8 mouse cellular contexts compared by ENCODE assay signal in the genomic region with DNA sequence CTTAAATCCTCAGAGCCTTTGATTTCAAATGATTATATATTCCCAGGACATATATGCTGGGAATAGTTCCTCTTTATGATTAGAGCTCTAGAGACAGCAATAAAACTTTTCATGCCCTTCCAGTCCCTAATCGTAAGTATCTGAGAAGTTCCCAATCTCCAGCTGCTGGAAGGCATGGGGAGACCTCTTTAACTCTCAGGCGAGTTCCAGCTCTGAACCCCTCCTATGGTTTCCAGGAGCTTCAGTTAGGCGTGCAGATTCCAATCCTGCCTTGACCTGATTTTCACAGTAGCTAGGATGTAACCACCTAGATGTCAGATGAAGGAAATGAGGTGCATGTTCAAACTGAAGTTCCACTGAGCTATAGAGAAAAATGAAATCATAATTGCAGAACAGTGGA. TPM values are rescaled to one million over a fixed set of nuclear protein-coding genes. Genes with fewer than 3 reads are reported as not detected.
A peak's percentile ranks its signal among the peaks of the same experiment; 100 is the strongest.
DNase-seq lines count a peak whose midpoint lies in the region; ATAC-seq and TF ChIP-seq lines count a peak whose summit lies in the region.

No protein-coding gene starts in this region.

- H3K4me3 ChIP-seq in kidney, embryonic 14.5 days (ENCODE audit: low read length): peak overlapping the region; percentile 59
- peak overlapping the region; percentile 97 for H3K4me3 ChIP-seq in bone marrow, adult 2 months (replicated peaks; ENCODE audit: control insufficient read depth, low read depth, low read length)
- H3K4me3 ChIP-seq in hindbrain, embryonic 12.5 days: peak overlapping the region; percentile 63
- peak overlapping the region; percentile 60 for H3K4me3 ChIP-seq in midbrain, embryonic 14.5 days (replicated peaks; ENCODE audit: low read depth, low read length)

- H3K27ac ChIP-seq in kidney, embryonic 14.5 days (ENCODE audit: low read depth, low read length): peak overlapping the region; percentile 53; the same call in 1 of the 2 replicates
- H3K27ac ChIP-seq in bone marrow, adult 2 months (ENCODE audit: control insufficient read depth, insufficient read depth, low read depth, low read length, poor library complexity): peak overlapping the region; percentile 100; the same call in 1 of the 2 replicates
- no peak overlapping the region for H3K27ac ChIP-seq in hindbrain, embryonic 12.5 days
- H3K27ac ChIP-seq in midbrain, embryonic 14.5 days (replicated peaks; ENCODE audit: low read depth, low read length): no peak overlapping the region

- no peaks in the 10 kb centered on the region for H3K27me3 ChIP-seq in kidney, embryonic 14.5 days (ENCODE audit: control insufficient read depth, insufficient read depth, low read length)
- peaks cover 8% of the 10 kb centered on the region; the same call in 1 of the 2 replicates for H3K27me3 ChIP-seq in hindbrain, embryonic 12.5 days
- no peaks in the 10 kb centered on the region for H3K27me3 ChIP-seq in midbrain, embryonic 14.5 days (ENCODE audit: control insufficient read depth, insufficient read depth, low read length)

- peak overlapping the region; percentile 74 for H3K9ac ChIP-seq in kidney, embryonic 14.5 days (ENCODE audit: low read depth, low read length)
- H3K9ac ChIP-seq in hindbrain, embryonic 12.5 days: peak overlapping the region; percentile 70
- peak overlapping the region; percentile 69 for H3K9ac ChIP-seq in midbrain, embryonic 14.5 days (replicated peaks; ENCODE audit: low read length)

- peaks cover 12% of the 10 kb centered on the region; the same call in 1 of the 2 replicates for H3K4me1 ChIP-seq in kidney, embryonic 14.5 days (ENCODE audit: control insufficient read depth, insufficient read depth, low read length)
- H3K4me1 ChIP-seq in bone marrow, adult 2 months (ENCODE audit: control insufficient read depth, insufficient read depth, low read length): peaks cover 4% of the 10 kb centered on the region; the same call in 1 of the 2 replicates
- H3K4me1 ChIP-seq in hindbrain, embryonic 12.5 days: peaks cover 13% of the 10 kb centered on the region
- H3K4me1 ChIP-seq in midbrain, embryonic 14.5 days (ENCODE audit: control insufficient read depth, insufficient read depth, low read length): peaks cover 5% of the 10 kb centered on the region

- WGBS in kidney, embryonic 14.5 days: 1% methylated on average over 3 of the region's 3 CpGs
- under 1% methylated on average over 3 of the region's 3 CpGs for WGBS in bone marrow, adult 2 months
- 15% methylated on average over 3 of the region's 3 CpGs for WGBS in hindbrain, embryonic 12.5 days
- WGBS in midbrain, embryonic 14.5 days: 4% methylated on average over 3 of the region's 3 CpGs

- H3K4me2 ChIP-seq in kidney, embryonic 14.5 days (replicated peaks; ENCODE audit: low read depth, low read length): peak overlapping the region; percentile 72
- H3K4me2 ChIP-seq in hindbrain, embryonic 12.5 days (replicated peaks): peak overlapping the region; percentile 63
- peak overlapping the region; percentile 80 for H3K4me2 ChIP-seq in midbrain, embryonic 14.5 days (ENCODE audit: low read length)

- no peaks in the 10 kb centered on the region for H3K9me3 ChIP-seq in kidney, embryonic 14.5 days (ENCODE audit: control insufficient read depth, low read length)
- H3K9me3 ChIP-seq in hindbrain, embryonic 12.5 days (replicated peaks): no peaks in the 10 kb centered on the region
- no peaks in the 10 kb centered on the region for H3K9me3 ChIP-seq in midbrain, embryonic 14.5 days (ENCODE audit: control insufficient read depth, low read length)

- TF ChIP-seq CTCF in bone marrow, adult 2 months (IDR thresholded peaks at IDR 0.05; ENCODE audit: control insufficient read depth, insufficient read depth, low read length): no peak

- H3K36me3 ChIP-seq in kidney, embryonic 14.5 days (ENCODE audit: control insufficient read depth, insufficient read depth, low read length): no peaks in the 10 kb centered on the region
- H3K36me3 ChIP-seq in hindbrain, embryonic 12.5 days: no peaks in the 10 kb centered on the region
- no peaks in the 10 kb centered on the region for H3K36me3 ChIP-seq in midbrain, embryonic 14.5 days (ENCODE audit: control insufficient read depth, insufficient read depth, low read length)

- TF ChIP-seq POLR2A in bone marrow, adult 2 months (IDR thresholded peaks at IDR 0.05; ENCODE audit: borderline replicate concordance, control insufficient read depth, low read depth, low read length): no peak

- no peak for DNase-seq in kidney, adult 8-10 months
- DNase-seq in midbrain, embryonic 14.5 days: no peak
- no peak for DNase-seq in adrenal gland, postnatal 14 days
- DNase-seq in gastrocnemius, postnatal 4 days (ENCODE audit: low spot score in 2 of 2): no peak

- ATAC-seq in kidney, embryonic 14.5 days (ENCODE audit: low FRiP score, low TSS enrichment): no peak
- ATAC-seq in hindbrain, embryonic 12.5 days (ENCODE audit: low FRiP score): no peak
- no peak for ATAC-seq in midbrain, embryonic 14.5 days (ENCODE audit: low FRiP score, low TSS enrichment)
- no peak for ATAC-seq in monocyte, adult 5-6 weeks (replicated peaks; ENCODE audit: insufficient number of reproducible peaks, low FRiP score, low TSS enrichment, poor library complexity, severe bottlenecking)

RNA-seq across cellular contexts. Expression of a gene that starts 0.8 kb away (rescaled TPM):
- polyA plus RNA-seq in kidney, embryonic 14.5 days (2014; fragmentation: Nextera tagmentation; extraction: Ambion mirVana): 45.6 and 52.7 TPM in 2 replicates
- 32.1 and 78.0 TPM in 2 replicates for polyA plus RNA-seq in bone marrow, adult 2 months (2011; ENCODE audit: insufficient read depth, insufficient read length, low replicate concordance, missing spikeins)
- polyA plus RNA-seq in hindbrain, embryonic 12.5 days (2016; fragmentation: Nextera tagmentation; extraction: Ambion mirVana): 27.5 and 30.9 TPM in 2 replicates
- 16.6 and 23.9 TPM in 2 replicates for polyA plus RNA-seq in midbrain, embryonic 14.5 days (2014; fragmentation: Nextera tagmentation; extraction: Ambion mirVana)
- total RNA-seq in adrenal gland, postnatal 14 days (2021): 69.0 and 96.6 TPM in 2 replicates
- 1,014 to 1,366 TPM (median 1,192 TPM) in 3 replicates for total RNA-seq in monocyte, adult 5-6 weeks (2017)
- 10 to 100 TPM; 35.2 to 35.7 TPM for total RNA-seq in gastrocnemius, postnatal 4 days (2021)

RNA-seq across cellular contexts. Expression of a gene that starts 29.2 kb away (rescaled TPM):
- not detected in 2 replicates for polyA plus RNA-seq in kidney, embryonic 14.5 days (2014; fragmentation: Nextera tagmentation; extraction: Ambion mirVana)
- polyA plus RNA-seq in bone marrow, adult 2 months (2011; ENCODE audit: insufficient read depth, insufficient read length, low replicate concordance, missing spikeins): not detected in 2 replicates
- polyA plus RNA-seq in hindbrain, embryonic 12.5 days (2016; fragmentation: Nextera tagmentation; extraction: Ambion mirVana): not detected in 2 replicates
- not detected in 2 replicates for polyA plus RNA-seq in midbrain, embryonic 14.5 days (2014; fragmentation: Nextera tagmentation; extraction: Ambion mirVana)
- total RNA-seq in adrenal gland, postnatal 14 days (2021): 0.19 and 1.5 TPM in 2 replicates
- total RNA-seq in monocyte, adult 5-6 weeks (2017): 1.0 to 1.4 TPM in 2 of 3 replicates, not detected in the other
- total RNA-seq in gastrocnemius, postnatal 4 days (2021): not detected

Comparison
In these comparisons a context has a peak if more than half of its experiments do, and no peak if none do; other contexts are left out.
1. H3K27ac ChIP-seq: peak in kidney, embryonic 14.5 days (single experiment) and bone marrow, adult 2 months (single experiment); none in hindbrain, embryonic 12.5 days (single experiment) and midbrain, embryonic 14.5 days (single experiment).
2. Peak in every context shown above with its lines, with median percentiles within 50 percentile points of each other: H3K4me2 ChIP-seq, H3K4me3 ChIP-seq and H3K9ac ChIP-seq.